Mouse (Mus musculus) hindbrain, embryonic 14.5 days (tissue): ENCODE data around the gene Slc7a1. TPM values are rescaled to one million over a fixed set of nuclear protein-coding genes. Genes with fewer than 3 reads are reported as not detected.

Experiments
- ATAC-seq: fragments of 200-750 bp; cut with Nextera tagmentation; 2 replicates; pipeline ENCODE4 v1.8.0; 2017; ENCODE audit warnings: moderate number of reproducible peaks, mild to moderate bottlenecking, moderate TSS enrichment, moderate library complexity; ENCODE audit not compliant: low FRiP score
- DNase-seq: peaks from one replicate; pipeline ENCODE4 v3.0.0-alpha.2; 2015; ENCODE audit warnings: low spot score
- H3K27ac ChIP-seq: fragments of 300-500 bp; sonication (generic); 2 replicates; pipeline ENCODE4 v1.5.1; 2014; ENCODE audit warnings: mild to moderate bottlenecking, moderate library complexity
- H3K27me3 ChIP-seq: fragments of 300-500 bp; sonication (generic); 2 replicates; pipeline ENCODE4 v1.6.1; 2014; ENCODE audit warnings: mild to moderate bottlenecking, low read length, mixed read lengths; ENCODE audit not compliant: control insufficient read depth, insufficient read depth
- H3K36me3 ChIP-seq: fragments of 300-500 bp; sonication (generic); replicated peaks from 2 replicates; pipeline ENCODE4 v1.6.1; 2014; ENCODE audit not compliant: control insufficient read depth, insufficient read depth
- H3K4me1 ChIP-seq: fragments of 300-500 bp; sonication (generic); replicated peaks from 2 replicates; pipeline ENCODE4 v1.6.1; 2014; ENCODE audit warnings: antibody characterized with exemption, low read length, mixed read lengths; ENCODE audit not compliant: control insufficient read depth, insufficient read depth
- H3K4me2 ChIP-seq: fragments of 300-500 bp; sonication (generic); replicated peaks from 2 replicates; pipeline ENCODE4 v1.6.1; 2014; ENCODE audit warnings: mild to moderate bottlenecking, moderate library complexity
- H3K4me3 ChIP-seq: fragments of 300-500 bp; sonication (generic); replicated peaks from 2 replicates; pipeline ENCODE4 v1.5.1; 2014; ENCODE audit warnings: mild to moderate bottlenecking, low read length
- H3K9ac ChIP-seq: fragments of 300-500 bp; sonication (generic); 2 replicates; pipeline ENCODE4 v1.6.1; 2014
- H3K9me3 ChIP-seq: fragments of 300-500 bp; sonication (generic); 2 replicates; pipeline ENCODE4 v1.6.1; 2016; ENCODE audit warnings: low read length; ENCODE audit not compliant: control insufficient read depth
- WGBS: fragments of 180-500 bp; shearing (Covaris S2); extraction: QIAGEN DNeasy Blood & Tissue Kit; methylation state at CpG from one replicate; pipeline ENCODE4 v1.1.7; 2014; 5-methylcytosine and 5-hydroxymethylcytosine counted together
- polyA plus RNA-seq: library from polyadenylated mRNA; unstranded; fragments of >200 nt; fragmentation: Nextera tagmentation; extraction: Ambion mirVana; gene quantifications from 2 replicates; pipeline ENCODE4 v1.2.1, GENCODE M21; 2014

The Slc7a1 gene
- polyA plus RNA-seq, 1 experiment from 2014 or later, result 58.4 TPM

DNA sequence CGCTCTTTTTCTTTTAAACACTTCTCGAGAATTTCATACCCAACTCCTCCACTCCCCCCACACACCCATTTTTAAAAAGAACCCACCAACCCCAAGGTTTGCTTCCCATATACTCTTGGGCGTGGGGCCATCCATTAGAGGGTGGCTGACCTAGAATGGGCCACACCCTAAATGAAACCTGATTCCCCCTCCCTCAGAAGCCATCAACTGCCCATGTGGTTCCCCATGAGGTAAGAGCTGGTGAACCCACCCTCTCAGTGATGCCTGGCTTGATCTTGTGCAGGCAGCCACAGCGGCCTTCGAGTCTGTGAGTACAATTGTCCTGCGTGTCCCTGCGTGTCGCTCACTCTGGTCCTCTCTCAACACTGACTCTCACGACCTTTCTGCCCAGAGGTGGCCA is 33.2 kb downstream of the Slc7a1 start:
- H3K9me3 ChIP-seq, result peaks cover 3% of the 10 kb centered on the region; the same call in 1 of the 2 replicates
- no peak overlapping the region for H3K27ac ChIP-seq
- ATAC-seq, result no peak
- H3K36me3 ChIP-seq, result no peaks in the 10 kb centered on the region
- no peak overlapping the region for H3K4me3 ChIP-seq
- no peak overlapping the region for H3K9ac ChIP-seq
- H3K4me2 ChIP-seq, result no peak overlapping the region
- no peak for DNase-seq
- no peaks in the 10 kb centered on the region for H3K27me3 ChIP-seq
- H3K4me1 ChIP-seq, result no peaks in the 10 kb centered on the region
- WGBS, result 92% methylated on average over 9 of the region's 9 CpGs

DNA sequence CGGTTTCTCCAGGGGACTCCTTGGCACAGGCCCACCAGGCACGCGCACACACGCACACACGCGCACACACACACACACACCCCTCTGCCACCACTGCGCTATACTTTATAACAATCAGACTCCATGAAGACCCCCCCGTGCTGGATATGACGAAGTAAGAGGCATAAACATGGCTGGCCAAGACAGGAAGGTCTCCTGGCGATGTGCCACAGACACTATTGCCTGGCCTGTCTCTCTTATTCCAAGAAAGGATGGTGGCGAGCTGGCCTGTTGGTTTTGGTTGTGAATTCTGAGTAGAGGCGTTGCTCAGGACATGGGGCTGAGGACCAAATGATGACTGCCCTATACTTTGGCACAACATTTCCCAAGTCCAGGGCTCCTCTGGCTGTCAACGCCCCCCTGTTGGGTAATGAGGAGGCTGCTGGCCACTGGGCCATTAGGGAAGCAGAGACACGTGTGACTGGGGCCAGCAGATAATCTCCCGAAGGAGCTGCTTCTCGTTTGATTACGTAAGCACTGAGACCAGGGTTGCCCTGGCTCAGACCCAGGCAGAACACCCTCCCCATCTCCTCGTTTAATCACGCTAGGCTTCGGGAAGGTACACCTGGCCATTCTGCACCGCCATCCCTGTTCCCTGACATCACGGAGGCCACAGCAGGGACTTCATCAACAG is 36.1 kb downstream of the Slc7a1 start:
- no peaks in the 10 kb centered on the region for H3K36me3 ChIP-seq
- H3K27me3 ChIP-seq, result no peaks in the 10 kb centered on the region
- H3K4me2 ChIP-seq, result no peak overlapping the region
- no peak for DNase-seq
- WGBS, result 89% methylated on average over 22 of the region's 22 CpGs
- H3K9ac ChIP-seq, result no peak overlapping the region
- no peaks in the 10 kb centered on the region for H3K4me1 ChIP-seq
- H3K27ac ChIP-seq, result no peak overlapping the region
- no peaks in the 10 kb centered on the region for H3K9me3 ChIP-seq
- no peak overlapping the region for H3K4me3 ChIP-seq
- no peak for ATAC-seq

DNA sequence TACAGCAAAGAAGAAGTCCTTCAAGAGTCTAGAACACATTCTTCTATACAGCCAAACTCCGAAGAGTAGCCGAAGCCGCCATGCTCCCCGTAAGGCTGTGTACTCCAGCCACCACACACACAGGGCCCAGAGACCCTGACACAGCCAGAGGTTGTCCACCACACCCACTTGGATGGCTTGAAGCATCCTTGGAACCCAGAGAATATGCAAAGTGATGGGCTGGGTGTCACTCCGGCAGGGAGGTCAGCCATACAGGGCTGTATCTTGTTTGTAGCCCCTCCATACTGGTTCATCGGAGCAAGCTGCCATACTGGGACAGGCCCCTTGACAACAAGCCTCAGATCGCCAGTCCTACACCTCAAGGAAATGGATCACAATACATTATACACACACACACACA is 37.4 kb downstream of the Slc7a1 start:
- H3K4me2 ChIP-seq, result no peak overlapping the region
- H3K4me3 ChIP-seq, result no peak overlapping the region
- no peaks in the 10 kb centered on the region for H3K9me3 ChIP-seq
- H3K4me1 ChIP-seq, result no peaks in the 10 kb centered on the region
- DNase-seq (no peak), ATAC-seq (no peak)
- H3K27me3 ChIP-seq, result no peaks in the 10 kb centered on the region
- H3K36me3 ChIP-seq, result no peaks in the 10 kb centered on the region
- no peak overlapping the region for H3K9ac ChIP-seq
- 97% methylated on average over 7 of the region's 7 CpGs for WGBS
- no peak overlapping the region for H3K27ac ChIP-seq

DNA sequence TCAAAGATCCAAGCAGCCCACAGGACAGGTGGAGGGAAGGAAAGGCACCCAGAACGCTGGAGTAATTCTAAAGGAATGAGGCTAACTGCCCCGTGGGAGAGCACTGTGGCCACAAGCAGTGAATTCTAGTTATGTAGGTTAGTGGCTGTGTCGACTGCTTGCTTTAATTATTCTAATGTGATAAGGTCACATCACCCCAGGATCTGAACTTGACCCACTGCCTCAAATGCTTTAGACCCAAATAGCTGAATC is 38.0 kb downstream of the Slc7a1 start:
- WGBS, result 57% methylated on average over 3 of the region's 3 CpGs

DNA sequence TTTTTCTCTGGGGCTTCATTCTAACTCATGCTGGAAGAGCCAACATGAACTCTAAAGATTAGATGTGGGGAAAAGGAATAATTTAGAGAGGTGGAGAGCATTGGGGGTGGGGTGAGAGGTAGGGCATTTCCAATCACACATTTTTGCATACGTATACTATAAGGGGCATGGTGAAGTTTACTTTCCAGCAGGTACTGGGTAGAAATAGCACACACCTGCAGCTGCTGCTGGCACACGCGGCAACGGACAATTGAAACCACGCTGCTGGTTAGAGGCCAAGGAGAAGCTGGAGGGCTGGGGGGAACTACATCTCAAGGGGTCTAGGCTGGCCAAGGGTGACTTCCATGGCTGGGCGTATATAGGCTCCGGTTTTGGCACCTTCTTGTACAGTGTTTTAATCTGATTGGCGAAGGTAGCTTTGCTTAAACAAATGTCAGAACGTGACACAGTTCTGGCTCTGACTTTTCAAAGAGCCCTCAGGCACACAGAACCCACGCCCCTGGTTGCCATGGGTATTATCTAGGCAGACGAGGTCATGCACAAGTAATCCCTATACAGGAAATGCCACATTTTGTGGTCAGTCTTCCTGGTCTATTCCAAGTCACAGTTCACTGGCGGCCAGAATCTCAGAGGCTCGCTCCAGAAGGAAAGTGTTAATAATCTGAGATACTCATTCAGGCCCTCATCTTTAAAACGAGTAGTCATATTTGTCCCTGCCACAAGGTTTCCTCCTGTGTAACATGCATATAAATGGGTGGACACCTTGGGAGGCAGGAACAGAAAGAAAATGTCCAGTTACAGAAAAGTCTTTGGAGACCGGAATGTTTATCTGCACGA is 38.6 kb downstream of the Slc7a1 start:
- Histone ChIP-seq H3K27me3 (no peaks in the 10 kb centered on the region), H3K36me3 (no peaks in the 10 kb centered on the region), H3K27ac (no peak overlapping the region), H3K4me3 (no peak overlapping the region), H3K9ac (no peak overlapping the region), H3K9me3 (no peaks in the 10 kb centered on the region), H3K4me2 (no peak overlapping the region), H3K4me1 (no peaks in the 10 kb centered on the region)
- ATAC-seq (no peak), DNase-seq (no peak)
- 76% methylated on average over 16 of the region's 16 CpGs for WGBS

More for the DNA sequence above, 38.0 kb downstream of the Slc7a1 start:
- Histone ChIP-seq H3K4me2 (no peak overlapping the region), H3K4me3 (no peak overlapping the region), H3K9me3 (no peaks in the 10 kb centered on the region), H3K4me1 (no peaks in the 10 kb centered on the region), H3K27me3 (no peaks in the 10 kb centered on the region), H3K9ac (no peak overlapping the region), H3K36me3 (no peaks in the 10 kb centered on the region), H3K27ac (no peak overlapping the region)
- ATAC-seq, result no peak
- DNase-seq, result no peak

DNA sequence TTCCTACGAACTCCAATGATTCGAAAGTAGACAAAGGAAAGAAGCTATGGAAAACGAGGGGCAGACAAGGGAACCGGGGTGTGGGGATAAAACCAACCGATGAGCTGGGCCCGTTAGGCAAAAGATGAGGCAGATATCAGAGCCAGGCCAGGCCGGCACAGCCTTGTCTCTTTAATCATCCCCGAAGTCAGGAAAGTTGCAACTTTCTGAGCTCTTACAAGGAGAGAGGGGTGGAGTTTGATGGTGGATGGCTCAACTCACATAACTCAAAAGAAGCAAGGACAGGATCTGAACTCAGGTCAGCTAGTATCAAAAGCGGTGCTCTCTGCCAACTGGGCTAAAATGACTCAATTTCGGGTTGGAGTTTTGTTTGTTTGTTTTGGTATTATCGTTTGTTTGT is 40.6 kb downstream of the Slc7a1 start:
- Histone ChIP-seq H3K27me3 (no peaks in the 10 kb centered on the region), H3K4me1 (no peaks in the 10 kb centered on the region), H3K4me2 (no peak overlapping the region), H3K36me3 (no peaks in the 10 kb centered on the region), H3K27ac (no peak overlapping the region), H3K9ac (no peak overlapping the region), H3K9me3 (no peaks in the 10 kb centered on the region), H3K4me3 (no peak overlapping the region)
- DNase-seq (no peak), ATAC-seq (no peak)
- 95% methylated on average over 11 of the region's 11 CpGs for WGBS

DNA sequence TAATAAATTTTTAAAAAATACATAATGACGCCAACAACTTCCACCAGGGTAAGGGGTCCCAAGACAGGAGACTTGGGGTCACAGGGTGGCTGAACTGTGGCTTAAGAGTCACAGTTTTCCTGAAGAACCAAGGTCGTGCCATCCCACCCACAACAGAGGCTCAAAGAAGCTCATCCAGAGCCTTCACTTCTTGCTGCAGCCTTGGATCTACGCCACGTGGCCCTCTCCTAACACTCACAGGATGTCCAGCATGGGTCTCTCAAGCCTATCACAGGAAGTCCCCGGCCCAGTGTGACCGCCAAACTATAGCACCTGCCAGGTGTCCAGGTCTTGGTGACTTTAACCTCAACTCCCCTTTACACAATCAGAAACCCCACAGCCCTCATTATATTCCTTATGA is 42.5 kb downstream of the Slc7a1 start:
- H3K4me1 ChIP-seq, result no peaks in the 10 kb centered on the region
- H3K9ac ChIP-seq, result no peak overlapping the region
- WGBS, result 96% methylated on average over 6 of the region's 6 CpGs

DNA sequence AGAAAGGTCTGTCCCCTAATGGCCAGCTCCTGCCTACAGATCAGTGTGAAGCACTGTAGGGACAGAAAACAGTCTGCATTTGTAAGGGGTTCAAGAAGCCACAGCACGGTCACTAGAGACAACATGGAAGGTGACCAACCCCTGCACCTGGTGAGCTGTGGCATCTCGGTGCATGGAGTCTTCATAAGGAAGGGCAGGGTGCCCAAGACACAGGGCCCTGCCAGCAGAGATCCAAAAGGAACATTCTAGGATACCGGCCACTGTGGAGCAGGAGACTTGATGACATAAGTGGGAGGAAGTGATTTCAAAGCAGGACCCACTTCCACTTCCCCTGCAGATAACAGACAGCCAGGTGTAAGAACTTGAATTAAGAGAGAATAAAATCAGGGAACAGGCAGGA is 43.9 kb downstream of the Slc7a1 start:
- WGBS, result 96% methylated on average over 3 of the region's 3 CpGs
- Histone ChIP-seq H3K4me1 (no peaks in the 10 kb centered on the region), H3K4me2 (no peak overlapping the region), H3K9me3 (no peaks in the 10 kb centered on the region), H3K27ac (no peak overlapping the region), H3K9ac (no peak overlapping the region), H3K36me3 (no peaks in the 10 kb centered on the region), H3K27me3 (no peaks in the 10 kb centered on the region), H3K4me3 (no peak overlapping the region)
- DNase-seq, result no peak
- ATAC-seq, result no peak

More for the DNA sequence above, 42.5 kb downstream of the Slc7a1 start:
- H3K27me3 ChIP-seq, result no peaks in the 10 kb centered on the region
- no peaks in the 10 kb centered on the region for H3K9me3 ChIP-seq
- H3K36me3 ChIP-seq, result no peaks in the 10 kb centered on the region
- no peak for ATAC-seq
- H3K27ac ChIP-seq, result no peak overlapping the region
- no peak for DNase-seq
- no peak overlapping the region for H3K4me3 ChIP-seq
- no peak overlapping the region for H3K4me2 ChIP-seq

DNA sequence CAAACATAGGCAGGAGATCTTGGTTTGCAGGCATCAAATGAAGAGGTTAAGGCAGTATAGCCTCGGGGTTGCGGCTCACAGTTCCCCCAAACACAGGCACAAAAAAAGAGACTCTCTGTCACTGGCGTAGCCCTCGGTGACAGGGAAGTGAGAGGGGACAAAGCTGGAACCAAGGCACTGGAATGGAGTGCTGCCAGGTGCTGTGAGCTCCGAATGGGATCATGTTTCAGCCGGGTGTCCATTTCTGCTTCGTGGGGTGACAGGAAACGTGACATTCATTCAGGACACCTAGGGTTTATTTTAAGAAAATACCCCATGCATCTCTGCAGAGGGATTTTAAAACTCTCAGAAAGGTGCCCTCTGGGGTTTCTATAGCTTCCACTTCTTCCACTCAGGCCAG is 45.2 kb downstream of the Slc7a1 start:
- no peak for ATAC-seq
- Histone ChIP-seq H3K36me3 (no peaks in the 10 kb centered on the region), H3K4me2 (no peak overlapping the region), H3K4me3 (no peak overlapping the region), H3K4me1 (peaks cover 4% of the 10 kb centered on the region), H3K27ac (no peak overlapping the region), H3K9ac (no peak overlapping the region), H3K27me3 (no peaks in the 10 kb centered on the region), H3K9me3 (no peaks in the 10 kb centered on the region)
- DNase-seq, result no peak
- 72% methylated on average over 8 of the region's 8 CpGs for WGBS
